Mouse (Mus musculus) kidney, adult 10 weeks (tissue): ENCODE measurements around the gene Gm4981. TPM values are rescaled to one million over a fixed set of nuclear protein-coding genes. Genes with fewer than 3 reads are reported as not detected.

Experiments used
- polyA plus RNA-seq: library from polyadenylated mRNA; stranded (reverse); fragments of 350-450 nt; fragmentation: Illumina TruSeq; extraction: RNeasy Lipid Tissue Mini Kit (QIAGEN cat#74804); gene quantifications from one replicate; pipeline ENCODE4 v1.2.3, GENCODE M21; 2014; ENCODE audit warnings: low read depth, low replicate concordance

Gene Gm4981
- not detected for polyA plus RNA-seq

GRCm38 (mm10) chr10:58236613-58237012, at the start of gene Gm4981:
TSS of gene Gm4981 (minus strand) at chr10:58236701.

GRCm38 (mm10) chr10:58255213-58255892, 18.9 kb upstream of the Gm4981 start, which contains the start of gene Gcc2:
TSS of gene Gcc2 (plus strand) at chr10:58255497.

GRCm38 (mm10) chr10:58232641-58232969, 3.9 kb downstream of the Gm4981 start, which contains the start of gene Duxf3:
TSS of gene Duxf3 (minus strand) at chr10:58232675.

GRCm38 (mm10) chr10:58224827-58225785, 11.4 kb downstream of the Gm4981 start, which contains the start of gene AW822073:
TSS of gene AW822073 (minus strand) at chr10:58224930.

Other genes starting within 250 kb of the Gm4981 start
- not detected for gene AW822073, start 11.8 kb downstream of the Gm4981 start, polyA plus RNA-seq
- gene Duxf3, start 4.0 kb downstream of the Gm4981 start, polyA plus RNA-seq, result not detected
- gene Gcc2, start 18.8 kb upstream of the Gm4981 start, polyA plus RNA-seq, result 60.8 TPM
- 92.3 TPM for gene Lims1, start 86.8 kb upstream of the Gm4981 start, polyA plus RNA-seq
- gene Ranbp2, start 210.2 kb upstream of the Gm4981 start, polyA plus RNA-seq, result 143 TPM